Mouse (Mus musculus) layer of hippocampus, postnatal 36 days (tissue): Measurements from ENCODE around the gene Lrrc42. TPM values are rescaled to one million over a fixed set of nuclear protein-coding genes. Genes with fewer than 3 reads are reported as not detected.
A peak's percentile ranks its signal among the peaks of the same experiment; 100 is the strongest.

Source experiments
- DNase-seq, 2 experiments: peaks; one replicate each; pipeline ENCODE4 v3.0.0; 2022
- total RNA-seq, 2 experiments: library from RNA; stranded (reverse); gene quantifications; 2 replicates each; pipeline ENCODE4 v1.2.3; 2021

Lrrc42 gene
- total RNA-seq, 2 experiments from 2014 or later, result 39.6 to 41.3 TPM

GRCm38 (mm10) chr4:107248061-107248460 lies 5.3 kb downstream of the Lrrc42 start:
- DNase-seq, result no peak

- peak in 1 of 2 experiments; percentile 6 for DNase-seq
Observed at GRCm38 (mm10) chr4:107247110-107247509, 6.2 kb downstream of the Lrrc42 start.

GRCm38 (mm10) chr4:107246040-107246439 lies 7.3 kb downstream of the Lrrc42 start:
- no peak for DNase-seq

GRCm38 (mm10) chr4:107245368-107245767 lies 8.0 kb downstream of the Lrrc42 start:
- DNase-seq, result no peak

- DNase-seq, result no peak
Observed at GRCm38 (mm10) chr4:107243365-107244333, 9.7 kb downstream of the Lrrc42 start.

- DNase-seq, result no peak
Observed at GRCm38 (mm10) chr4:107240196-107240595, 13.1 kb downstream of the Lrrc42 start.

GRCm38 (mm10) chr4:107238253-107238652 lies 15.1 kb downstream of the Lrrc42 start:
- DNase-seq, result no peak

- no peak for DNase-seq
Observed at GRCm38 (mm10) chr4:107232219-107232618, 21.1 kb downstream of the Lrrc42 start.

GRCm38 (mm10) chr4:107226313-107226712 lies 27.0 kb downstream of the Lrrc42 start:
- no peak for DNase-seq

- DNase-seq, result peak in 1 of 2 experiments; percentile 13
Observed at GRCm38 (mm10) chr4:107223225-107224204, 29.8 kb downstream of the Lrrc42 start.

GRCm38 (mm10) chr4:107221524-107221923 lies 31.8 kb downstream of the Lrrc42 start:
- DNase-seq, result no peak

- DNase-seq, result no peak
Observed at GRCm38 (mm10) chr4:107217574-107217973, 35.8 kb downstream of the Lrrc42 start.

- DNase-seq, result no peak
Observed at GRCm38 (mm10) chr4:107213279-107214011, 39.9 kb downstream of the Lrrc42 start.

- DNase-seq, result no peak
Observed at GRCm38 (mm10) chr4:107211936-107212335, 41.4 kb downstream of the Lrrc42 start.

- peak in 1 of 2 experiments; percentile 17 for DNase-seq
Observed at GRCm38 (mm10) chr4:107211465-107211864, 41.9 kb downstream of the Lrrc42 start.

- DNase-seq, result no peak
Observed at GRCm38 (mm10) chr4:107210483-107211097, 42.7 kb downstream of the Lrrc42 start.

GRCm38 (mm10) chr4:107208880-107209279 lies 44.5 kb downstream of the Lrrc42 start, which contains the start of gene Ldlrad1:
Gene Ldlrad1 (plus strand): TSS chr4:107209180.
- DNase-seq, result no peak

- DNase-seq, result no peak
Observed at GRCm38 (mm10) chr4:107207016-107207415, 46.3 kb downstream of the Lrrc42 start.

- DNase-seq, result no peak
Observed at GRCm38 (mm10) chr4:107203001-107203400, 50.3 kb downstream of the Lrrc42 start.

- no peak for DNase-seq
Observed at GRCm38 (mm10) chr4:107201779-107202178, 51.6 kb downstream of the Lrrc42 start.

GRCm38 (mm10) chr4:107198072-107198471 lies 55.3 kb downstream of the Lrrc42 start:
- DNase-seq, result no peak
